Mouse (Mus musculus): ENCODE measurements around the gene Tspan9. TPM values are rescaled to one million over a fixed set of nuclear protein-coding genes. Genes with fewer than 3 reads are reported as not detected.

The Tspan9 gene
- polyA plus RNA-seq (2015; fragmentation: Nextera tagmentation; extraction: Ambion mirVana): 24.0 and 29.3 TPM in 2 replicates

DNA sequence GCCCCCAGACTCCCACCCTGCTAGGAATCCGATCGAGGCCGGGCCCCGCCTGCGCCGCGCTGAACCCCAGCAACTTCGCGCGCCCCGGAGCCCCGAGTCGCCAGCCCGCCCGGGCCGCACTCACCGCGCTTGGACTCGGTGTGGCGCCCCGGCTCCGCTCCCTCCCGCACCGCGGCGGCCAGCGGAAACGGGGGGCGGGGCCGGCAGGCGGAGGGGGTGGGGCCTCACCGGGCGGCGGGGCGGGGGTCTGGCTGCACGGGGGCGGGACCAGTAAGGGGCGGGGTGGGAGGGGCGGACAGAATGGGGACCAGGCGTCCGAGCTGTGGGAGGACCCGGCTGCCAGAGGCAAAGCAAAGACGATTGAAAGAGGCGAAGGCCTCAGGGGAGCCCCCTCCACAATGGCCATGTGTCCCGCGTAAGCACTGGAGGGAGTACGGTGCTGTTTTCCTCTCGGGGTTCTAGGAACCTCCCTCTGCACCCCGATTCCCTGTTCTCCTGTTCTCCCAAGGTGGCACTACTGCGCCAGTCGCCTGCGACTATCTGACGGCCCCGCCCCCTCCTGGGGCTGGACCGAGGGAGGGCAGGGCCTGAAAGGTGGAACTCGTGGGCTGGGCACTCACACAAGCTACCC, at the start of gene Tspan9:
TSS of gene Tspan9 (minus strand) at position 205 of the 631 bp plus-strand sequence.
- WGBS: 2% methylated on average over 41 of the region's 56 CpGs
- peaks cover 11% of the 10 kb centered on the region for H3K27me3 ChIP-seq

DNA sequence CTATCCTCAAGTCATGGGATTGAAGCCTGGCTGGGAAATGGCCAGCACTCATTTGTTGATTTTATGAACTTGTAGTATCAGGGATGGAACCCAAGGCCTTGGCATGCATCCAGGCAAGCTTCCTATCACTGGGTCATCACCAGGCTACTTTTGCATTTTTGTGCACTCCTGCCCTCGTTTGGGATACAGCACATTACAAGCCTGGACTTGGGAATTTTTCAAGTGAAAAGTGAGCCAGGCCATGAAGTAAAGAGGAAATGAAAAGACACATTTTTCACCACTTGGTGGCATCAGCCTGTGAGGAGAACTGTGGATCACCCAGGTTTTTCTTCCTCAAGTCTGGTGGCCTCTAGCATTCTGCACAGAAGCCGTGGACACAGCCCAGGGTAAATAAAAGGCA, 40.1 kb upstream of the Tspan9 start:
- no peak overlapping the region for H3K9ac ChIP-seq (replicated peaks)
- WGBS: 58% methylated on average over 2 of the region's 2 CpGs
- H3K4me2 ChIP-seq (replicated peaks): no peak overlapping the region
- H3K27ac ChIP-seq: no peak overlapping the region
- no peaks in the 10 kb centered on the region for H3K36me3 ChIP-seq
- ATAC-seq: no peak
- H3K9me3 ChIP-seq: no peaks in the 10 kb centered on the region
- H3K4me1 ChIP-seq (replicated peaks): no peaks in the 10 kb centered on the region
- H3K27me3 ChIP-seq: no peaks in the 10 kb centered on the region
- H3K4me3 ChIP-seq (replicated peaks): no peak overlapping the region

More for the DNA sequence above, at the start of gene Tspan9:
- Histone ChIP-seq H3K4me2 (replicated peaks) (peak within 1 kb of the TSS; percentile 76), H3K36me3 (no peaks in the 10 kb centered on the region), H3K4me1 (replicated peaks) (peaks cover 21% of the 10 kb centered on the region), H3K4me3 (replicated peaks) (peak within 1 kb of the TSS; percentile 62), H3K27ac (no peak within 1 kb of the TSS), H3K9me3 (no peaks in the 10 kb centered on the region), H3K9ac (replicated peaks) (peak within 1 kb of the TSS; percentile 72)
- peak; percentile 90 for ATAC-seq

DNA sequence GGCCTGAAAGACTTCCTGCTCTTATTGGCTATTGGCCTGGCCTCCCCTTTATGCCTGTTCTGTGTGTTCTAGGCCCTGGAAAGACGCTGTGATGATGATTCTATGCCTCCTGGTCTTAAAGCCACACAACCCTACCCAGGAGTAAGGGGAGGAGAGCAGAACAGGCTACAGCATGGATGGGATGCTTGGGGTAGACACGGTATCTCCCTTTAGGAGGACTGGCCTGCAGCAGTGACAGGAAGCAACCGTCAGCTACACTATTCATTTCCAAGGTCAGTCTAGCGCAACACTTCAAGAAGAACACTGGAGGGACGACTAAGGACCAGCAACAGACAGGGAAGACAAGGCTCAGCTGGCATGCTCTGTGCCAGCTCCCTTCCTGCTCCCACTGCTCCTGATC, 37.8 kb upstream of the Tspan9 start:
- no peak for ATAC-seq
- no peak overlapping the region for H3K9ac ChIP-seq (replicated peaks)
- 80% methylated on average over 5 of the region's 5 CpGs for WGBS

DNA sequence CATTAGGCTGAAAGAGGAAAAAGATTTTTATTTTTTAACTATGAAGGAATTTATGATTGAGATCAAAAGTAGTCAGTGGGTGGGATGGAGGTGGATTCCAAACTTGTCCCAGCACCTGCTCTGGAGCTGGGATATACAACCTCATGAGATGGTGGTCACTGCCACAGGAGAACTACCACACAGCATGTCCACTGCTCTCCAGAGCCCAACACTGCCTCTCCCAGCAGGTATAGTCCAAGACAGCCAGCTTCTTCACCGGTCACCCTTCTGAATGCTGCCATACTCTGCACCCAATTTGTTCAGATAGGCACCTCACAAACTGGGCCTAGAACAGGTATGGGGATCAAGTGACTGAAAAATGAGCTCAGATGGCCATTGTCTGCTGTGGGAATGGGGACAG, 36.3 kb upstream of the Tspan9 start:
- Histone ChIP-seq H3K4me1 (replicated peaks) (no peaks in the 10 kb centered on the region), H3K4me2 (replicated peaks) (no peak overlapping the region), H3K36me3 (no peaks in the 10 kb centered on the region), H3K4me3 (replicated peaks) (no peak overlapping the region), H3K27me3 (no peaks in the 10 kb centered on the region), H3K27ac (no peak overlapping the region), H3K9ac (replicated peaks) (no peak overlapping the region), H3K9me3 (no peaks in the 10 kb centered on the region)
- no peak for ATAC-seq
- 94% methylated on average over 1 of the region's 1 CpGs for WGBS

More for the DNA sequence above, 37.8 kb upstream of the Tspan9 start:
- Histone ChIP-seq H3K4me1 (replicated peaks) (no peaks in the 10 kb centered on the region), H3K27ac (no peak overlapping the region), H3K9me3 (no peaks in the 10 kb centered on the region), H3K4me2 (replicated peaks) (no peak overlapping the region), H3K36me3 (no peaks in the 10 kb centered on the region), H3K4me3 (replicated peaks) (no peak overlapping the region), H3K27me3 (no peaks in the 10 kb centered on the region)

- no peaks in the 10 kb centered on the region for H3K36me3 ChIP-seq
- no peak for ATAC-seq
- H3K27me3 ChIP-seq: no peaks in the 10 kb centered on the region
- H3K4me2 ChIP-seq (replicated peaks): no peak overlapping the region
- no peaks in the 10 kb centered on the region for H3K4me1 ChIP-seq (replicated peaks)
- H3K9me3 ChIP-seq: no peaks in the 10 kb centered on the region
- no peak overlapping the region for H3K27ac ChIP-seq
- 70% methylated on average over 5 of the region's 5 CpGs for WGBS
- no peak overlapping the region for H3K4me3 ChIP-seq (replicated peaks)
- H3K9ac ChIP-seq (replicated peaks): no peak overlapping the region
Observed at GRCm38 (mm10) chr6:128179247-128179646, 35.9 kb upstream of the Tspan9 start.

GRCm38 (mm10) chr6:128178681-128179080, 35.3 kb upstream of the Tspan9 start:
- ATAC-seq: no peak
- Histone ChIP-seq H3K4me1 (replicated peaks) (no peaks in the 10 kb centered on the region), H3K9ac (replicated peaks) (no peak overlapping the region), H3K27me3 (no peaks in the 10 kb centered on the region), H3K4me2 (replicated peaks) (no peak overlapping the region), H3K27ac (no peak overlapping the region), H3K9me3 (no peaks in the 10 kb centered on the region), H3K4me3 (replicated peaks) (no peak overlapping the region), H3K36me3 (no peaks in the 10 kb centered on the region)
- WGBS: 87% methylated on average over 2 of the region's 2 CpGs

GRCm38 (mm10) chr6:128168785-128169679, 25.6 kb upstream of the Tspan9 start:
- ATAC-seq: no peak
- Histone ChIP-seq H3K27me3 (no peaks in the 10 kb centered on the region), H3K4me3 (replicated peaks) (no peak overlapping the region), H3K36me3 (no peaks in the 10 kb centered on the region), H3K4me2 (replicated peaks) (no peak overlapping the region), H3K4me1 (replicated peaks) (no peaks in the 10 kb centered on the region), H3K9me3 (no peaks in the 10 kb centered on the region), H3K9ac (replicated peaks) (no peak overlapping the region), H3K27ac (no peak overlapping the region)
- 60% methylated on average over 6 of the region's 6 CpGs for WGBS

GRCm38 (mm10) chr6:128165564-128165963, 22.2 kb upstream of the Tspan9 start:
- no peak overlapping the region for H3K27ac ChIP-seq
- no peak overlapping the region for H3K4me3 ChIP-seq (replicated peaks)
- no peaks in the 10 kb centered on the region for H3K36me3 ChIP-seq
- H3K4me1 ChIP-seq (replicated peaks): no peaks in the 10 kb centered on the region
- no peak for ATAC-seq
- 76% methylated on average over 2 of the region's 2 CpGs for WGBS
- no peak overlapping the region for H3K4me2 ChIP-seq (replicated peaks)
- no peaks in the 10 kb centered on the region for H3K9me3 ChIP-seq
- no peaks in the 10 kb centered on the region for H3K27me3 ChIP-seq
- no peak overlapping the region for H3K9ac ChIP-seq (replicated peaks)

- Histone ChIP-seq H3K27me3 (no peaks in the 10 kb centered on the region), H3K4me2 (replicated peaks) (no peak overlapping the region), H3K9me3 (no peaks in the 10 kb centered on the region), H3K4me3 (replicated peaks) (no peak overlapping the region), H3K9ac (replicated peaks) (no peak overlapping the region), H3K36me3 (no peaks in the 10 kb centered on the region), H3K4me1 (replicated peaks) (no peaks in the 10 kb centered on the region), H3K27ac (no peak overlapping the region)
- WGBS: 85% methylated on average over 8 of the region's 8 CpGs
- no peak for ATAC-seq
Observed at GRCm38 (mm10) chr6:128164632-128165031, 21.2 kb upstream of the Tspan9 start.

DNA sequence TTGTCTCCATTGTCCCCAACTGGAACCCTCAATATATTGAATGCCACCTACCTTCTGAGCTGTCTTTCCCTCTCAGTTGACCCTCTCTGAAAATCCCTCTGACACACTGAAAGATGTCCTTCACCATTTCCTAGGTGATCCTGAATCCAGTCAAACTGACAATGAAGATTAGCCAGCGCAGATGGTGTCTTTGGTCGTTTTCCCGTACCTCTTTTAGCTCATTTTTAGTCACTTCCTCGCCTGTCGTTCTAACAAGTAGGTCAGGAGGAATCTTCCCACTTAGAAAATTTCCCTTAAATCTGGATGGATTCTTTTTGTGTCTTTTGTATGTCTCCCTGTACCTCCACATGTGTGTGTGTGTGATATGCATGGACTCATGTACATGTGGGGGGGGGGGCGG, 15.7 kb upstream of the Tspan9 start:
- Histone ChIP-seq H3K9ac (replicated peaks) (no peak overlapping the region), H3K4me1 (replicated peaks) (no peaks in the 10 kb centered on the region), H3K4me2 (replicated peaks) (no peak overlapping the region), H3K27me3 (no peaks in the 10 kb centered on the region), H3K27ac (no peak overlapping the region), H3K36me3 (no peaks in the 10 kb centered on the region), H3K4me3 (replicated peaks) (no peak overlapping the region), H3K9me3 (no peaks in the 10 kb centered on the region)
- ATAC-seq: no peak
- 89% methylated on average over 6 of the region's 6 CpGs for WGBS

- Histone ChIP-seq H3K9me3 (no peaks in the 10 kb centered on the region), H3K27me3 (no peaks in the 10 kb centered on the region), H3K4me1 (replicated peaks) (no peaks in the 10 kb centered on the region), H3K36me3 (no peaks in the 10 kb centered on the region), H3K4me2 (replicated peaks) (no peak overlapping the region), H3K9ac (replicated peaks) (no peak overlapping the region), H3K27ac (no peak overlapping the region), H3K4me3 (replicated peaks) (no peak overlapping the region)
- 63% methylated on average over 12 of the region's 12 CpGs for WGBS
- 0 out of 2 replicates have a peak, but pooled peaks have one; percentile 27 for ATAC-seq
Observed at GRCm38 (mm10) chr6:128158031-128158430, 14.6 kb upstream of the Tspan9 start.

DNA sequence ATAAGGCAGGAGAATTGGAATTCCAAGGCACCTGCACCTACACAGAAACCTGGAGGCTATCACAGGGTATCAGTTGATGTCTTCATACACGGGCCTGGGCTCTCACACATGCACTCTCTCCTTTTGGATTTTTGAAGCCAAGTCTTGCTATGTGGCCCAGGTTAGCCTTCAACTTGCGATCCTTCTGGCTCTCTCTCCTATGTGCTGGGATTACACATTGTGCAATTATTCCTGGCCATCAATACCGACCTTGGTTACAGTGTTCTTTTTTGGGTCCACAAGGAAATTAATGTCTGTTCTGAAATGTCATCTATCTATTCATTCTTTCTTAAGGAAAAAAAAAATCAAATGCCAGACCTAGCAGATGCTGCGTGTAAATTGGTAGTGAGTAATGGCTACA, 13.1 kb upstream of the Tspan9 start:
- H3K9me3 ChIP-seq: no peaks in the 10 kb centered on the region
- no peak overlapping the region for H3K4me3 ChIP-seq (replicated peaks)
- no peaks in the 10 kb centered on the region for H3K36me3 ChIP-seq
- no peak overlapping the region for H3K9ac ChIP-seq (replicated peaks)
- no peak overlapping the region for H3K4me2 ChIP-seq (replicated peaks)
- no peak for ATAC-seq
- no peak overlapping the region for H3K27ac ChIP-seq
- WGBS: 84% methylated on average over 4 of the region's 4 CpGs
- no peaks in the 10 kb centered on the region for H3K27me3 ChIP-seq
- H3K4me1 ChIP-seq (replicated peaks): no peaks in the 10 kb centered on the region
